Mouse (Mus musculus): Measurements from ENCODE around the gene Cgnl1.

The Cgnl1 gene

GRCm38 (mm10) chr9:71710776-71711175, 60.6 kb downstream of the Cgnl1 start:
- DNase-seq (ENCODE audit: low read depth) = no peak

DNA sequence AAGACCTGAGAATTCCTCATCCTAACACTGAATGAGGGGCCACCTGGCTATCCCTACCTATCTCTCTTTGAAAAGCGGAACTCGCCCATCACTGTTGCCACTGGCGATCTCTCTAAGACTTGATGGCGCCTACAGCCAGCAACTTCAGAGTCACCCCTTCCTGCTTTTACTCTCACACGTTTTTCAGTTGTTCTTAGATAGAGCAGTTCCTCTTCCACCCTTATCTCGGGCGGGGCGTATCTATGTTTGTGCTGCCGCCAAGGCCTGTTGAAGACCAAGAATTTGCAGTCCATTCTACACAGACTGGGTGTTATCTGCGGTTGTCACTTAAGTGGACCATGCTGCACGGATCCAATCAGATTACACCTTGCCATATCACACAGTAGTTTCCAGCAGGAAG, 62.2 kb downstream of the Cgnl1 start:
- DNase-seq (ENCODE audit: low read depth) = no peak

DNA sequence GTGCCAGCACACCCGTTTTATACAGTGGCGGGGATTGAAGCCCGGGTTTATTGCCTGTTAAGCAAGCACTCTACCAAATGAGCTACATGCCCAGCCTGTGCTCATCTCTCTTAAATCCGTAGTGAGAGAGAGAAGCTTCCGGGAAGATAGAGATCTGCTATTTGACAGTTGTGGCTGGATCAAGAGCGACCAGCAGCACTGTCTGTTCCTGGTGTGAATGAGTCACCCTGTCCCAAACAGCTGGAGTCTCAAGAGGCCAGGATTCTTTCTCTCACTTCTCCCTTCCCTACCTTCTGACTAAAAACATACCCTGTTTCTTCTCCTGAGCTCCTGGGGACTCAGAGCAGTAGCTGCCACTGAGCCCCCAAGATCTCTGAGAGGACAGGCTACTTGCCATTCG, 63.4 kb downstream of the Cgnl1 start:
- no peak for DNase-seq (ENCODE audit: low read depth)

DNA sequence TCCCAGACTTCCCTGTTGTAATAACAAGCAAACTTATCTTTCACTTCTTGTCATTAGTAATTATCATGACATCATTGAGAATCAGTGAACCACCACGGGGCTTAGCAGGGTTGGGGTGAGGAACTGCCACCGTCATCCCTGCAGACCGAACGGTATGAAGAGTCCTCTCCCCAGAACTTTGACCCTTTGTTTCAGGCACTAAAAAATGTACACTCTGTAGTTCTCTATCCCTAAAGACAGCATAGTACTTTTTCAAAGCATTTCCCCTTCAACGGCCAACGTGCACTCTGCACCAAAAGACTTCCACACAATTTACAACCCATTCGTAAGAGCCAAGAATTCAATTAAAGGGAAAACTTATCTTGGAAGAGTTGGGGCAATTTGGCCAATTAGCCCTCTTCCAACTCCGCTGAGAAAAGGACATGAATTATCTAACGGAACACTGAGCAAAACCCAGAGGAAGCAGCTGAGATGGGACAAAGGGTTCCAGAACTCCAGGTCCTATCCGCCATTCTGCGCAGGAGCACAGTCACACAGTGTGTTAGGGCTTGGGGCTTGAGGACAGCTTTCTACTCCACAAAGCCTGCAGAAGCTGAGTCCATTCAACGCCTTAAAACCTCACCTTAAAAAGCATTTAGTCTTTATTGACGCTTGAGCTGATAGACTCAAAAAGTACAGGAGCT, 66.9 kb downstream of the Cgnl1 start:
- no peak for DNase-seq (ENCODE audit: low read depth)

DNA sequence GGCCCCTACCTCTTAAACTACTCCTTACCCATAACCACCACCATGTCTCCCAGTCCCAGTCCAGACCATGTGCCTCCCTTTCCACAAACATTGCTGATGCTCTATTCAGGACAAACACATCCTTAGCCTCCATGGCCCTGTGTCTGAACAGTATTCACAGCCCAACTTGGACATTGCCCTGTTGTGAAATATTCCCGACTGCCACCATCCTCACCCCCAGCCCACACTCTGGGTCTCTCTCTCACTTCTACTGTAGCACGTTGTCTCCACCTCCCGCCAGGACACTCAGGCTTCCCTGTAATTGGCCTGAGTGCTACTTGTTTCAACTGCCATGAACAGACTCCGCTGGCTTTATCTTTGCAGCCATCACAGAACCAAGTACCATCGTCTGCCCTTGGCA, 72.3 kb downstream of the Cgnl1 start:
- DNase-seq (ENCODE audit: low read depth) = no peak

- no peak for DNase-seq (ENCODE audit: low read depth)
Measured at GRCm38 (mm10) chr9:71698116-71698515, 73.3 kb downstream of the Cgnl1 start.

GRCm38 (mm10) chr9:71697189-71697588, 74.2 kb downstream of the Cgnl1 start:
- DNase-seq (ENCODE audit: low read depth) = no peak

DNA sequence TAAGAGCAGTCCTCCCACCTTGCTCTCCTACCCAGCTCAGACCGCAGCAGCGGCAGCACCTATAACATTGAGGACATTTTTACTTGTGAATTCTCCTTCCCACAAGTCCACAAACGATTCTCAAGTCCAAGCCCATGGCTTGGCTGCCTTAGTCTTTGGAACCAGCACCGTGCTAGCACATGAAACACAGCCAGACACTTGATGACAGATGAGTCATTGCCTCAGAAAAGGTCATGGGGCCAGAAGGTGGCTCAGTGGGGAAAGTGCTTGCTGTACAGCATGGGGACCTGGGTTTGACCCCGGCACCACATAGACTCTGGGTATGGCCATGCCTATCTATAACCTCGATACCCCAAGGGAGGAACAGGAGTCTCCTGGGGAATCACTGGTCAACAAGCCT, 74.6 kb downstream of the Cgnl1 start:
- DNase-seq (ENCODE audit: low read depth) = peak; percentile 63

DNA sequence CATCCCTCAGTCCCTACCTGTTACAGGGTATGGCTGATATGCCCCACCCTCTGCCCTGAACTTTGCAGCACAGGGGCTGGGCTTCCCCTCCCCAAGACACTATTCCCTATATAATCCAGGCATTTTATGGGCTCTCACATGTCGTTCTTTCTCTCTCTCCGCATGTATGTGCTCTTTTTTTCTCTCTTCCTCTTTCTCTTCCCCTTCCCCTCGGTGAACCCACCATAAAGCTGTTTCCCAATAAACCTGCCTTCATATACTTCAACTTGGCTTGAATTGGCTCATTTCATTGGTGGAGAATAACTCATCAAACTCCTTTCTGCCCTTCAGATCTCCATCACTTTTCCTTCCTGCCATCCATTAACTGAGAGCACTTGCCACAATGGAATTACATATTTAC, 76.3 kb downstream of the Cgnl1 start:
- DNase-seq (ENCODE audit: low read depth) = no peak

DNA sequence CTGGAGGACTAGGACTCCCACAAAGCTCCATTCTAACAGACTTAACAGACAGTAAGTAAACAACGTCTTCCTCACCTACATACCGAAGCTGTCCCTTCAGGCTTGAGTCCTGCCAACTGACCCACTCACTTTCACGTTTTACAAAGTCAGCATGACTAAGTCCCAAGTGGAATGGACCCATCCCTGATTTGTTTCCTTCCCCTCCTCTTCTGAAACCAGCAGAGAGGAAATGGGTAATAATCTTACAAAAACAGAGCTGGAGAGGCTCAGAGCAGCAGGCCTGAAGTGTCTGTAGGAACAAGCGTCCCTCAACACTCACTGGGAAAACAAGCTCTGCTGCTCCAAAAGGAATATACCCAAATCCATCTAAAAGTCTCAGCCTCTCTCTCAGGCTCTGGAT, 77.2 kb downstream of the Cgnl1 start:
- DNase-seq (ENCODE audit: low read depth) = no peak

DNA sequence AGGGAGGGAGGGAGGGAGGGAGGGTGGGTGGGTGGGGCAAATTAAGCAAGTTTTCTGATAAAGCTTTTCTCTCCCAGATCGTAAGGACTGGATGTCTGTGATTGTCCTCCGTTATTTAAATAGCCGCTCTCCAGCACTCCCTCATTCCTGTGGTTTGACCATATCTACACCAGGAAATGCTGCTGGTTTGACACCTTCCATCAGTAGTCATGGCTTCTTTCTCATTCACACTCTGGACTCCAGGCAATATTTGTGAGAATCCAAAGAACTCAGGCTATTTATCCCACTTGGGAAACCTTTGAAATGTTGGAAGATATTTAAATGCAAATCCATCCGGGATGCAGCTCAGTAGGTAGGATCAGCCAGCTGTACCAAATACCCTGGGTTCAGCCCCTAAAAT, 77.6 kb downstream of the Cgnl1 start:
- DNase-seq (ENCODE audit: low read depth) = no peak

GRCm38 (mm10) chr9:71692165-71692564, 79.2 kb downstream of the Cgnl1 start:
- no peak for DNase-seq (ENCODE audit: low read depth)

GRCm38 (mm10) chr9:71689369-71690073, 81.9 kb downstream of the Cgnl1 start:
- no peak for DNase-seq (ENCODE audit: low read depth)

DNA sequence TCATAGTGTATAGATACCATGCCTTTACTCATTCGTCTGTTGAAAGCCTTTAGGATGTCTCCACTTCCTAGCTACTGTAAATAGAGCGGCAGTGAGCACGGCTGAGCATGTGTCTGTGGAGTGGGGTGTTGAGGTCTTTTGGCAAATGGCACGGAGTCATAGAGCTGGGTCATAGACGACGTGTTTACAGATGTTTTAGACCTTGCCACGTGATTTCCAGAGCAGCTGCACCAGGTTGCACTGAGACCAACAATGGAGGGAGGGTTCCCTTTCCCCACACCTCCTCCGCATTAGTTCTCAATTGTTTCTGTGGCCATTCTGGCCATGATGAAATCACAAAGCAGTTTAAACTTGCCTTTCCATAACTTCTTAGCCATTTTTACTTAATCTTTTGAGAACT, 84.9 kb downstream of the Cgnl1 start:
- no peak for DNase-seq (ENCODE audit: low read depth)

- no peak for DNase-seq (ENCODE audit: low read depth)
Measured at GRCm38 (mm10) chr9:71684772-71685171, 86.6 kb downstream of the Cgnl1 start.

DNA sequence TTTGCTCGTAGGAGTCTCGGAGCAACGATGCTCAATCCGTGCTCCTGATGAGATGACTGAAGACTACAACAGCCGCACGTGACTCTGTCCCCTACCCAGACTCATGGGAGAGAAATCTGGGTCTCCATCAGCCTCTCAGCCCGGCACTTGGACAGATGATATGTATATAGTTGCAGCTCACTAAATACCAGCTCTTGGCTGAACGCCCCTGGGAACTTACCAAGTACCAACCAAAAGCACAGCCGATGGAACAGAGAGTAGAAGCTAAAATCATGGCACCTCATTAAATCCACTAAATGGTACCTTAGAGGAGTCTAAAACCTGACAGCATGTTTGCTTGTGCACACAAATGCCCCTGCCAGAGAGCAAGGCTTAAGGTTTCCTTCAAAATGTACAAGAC, 91.0 kb downstream of the Cgnl1 start:
- DNase-seq (ENCODE audit: low read depth) = no peak

GRCm38 (mm10) chr9:71679103-71679815, 92.1 kb downstream of the Cgnl1 start:
- peak; percentile 86 for DNase-seq (ENCODE audit: low read depth)

DNA sequence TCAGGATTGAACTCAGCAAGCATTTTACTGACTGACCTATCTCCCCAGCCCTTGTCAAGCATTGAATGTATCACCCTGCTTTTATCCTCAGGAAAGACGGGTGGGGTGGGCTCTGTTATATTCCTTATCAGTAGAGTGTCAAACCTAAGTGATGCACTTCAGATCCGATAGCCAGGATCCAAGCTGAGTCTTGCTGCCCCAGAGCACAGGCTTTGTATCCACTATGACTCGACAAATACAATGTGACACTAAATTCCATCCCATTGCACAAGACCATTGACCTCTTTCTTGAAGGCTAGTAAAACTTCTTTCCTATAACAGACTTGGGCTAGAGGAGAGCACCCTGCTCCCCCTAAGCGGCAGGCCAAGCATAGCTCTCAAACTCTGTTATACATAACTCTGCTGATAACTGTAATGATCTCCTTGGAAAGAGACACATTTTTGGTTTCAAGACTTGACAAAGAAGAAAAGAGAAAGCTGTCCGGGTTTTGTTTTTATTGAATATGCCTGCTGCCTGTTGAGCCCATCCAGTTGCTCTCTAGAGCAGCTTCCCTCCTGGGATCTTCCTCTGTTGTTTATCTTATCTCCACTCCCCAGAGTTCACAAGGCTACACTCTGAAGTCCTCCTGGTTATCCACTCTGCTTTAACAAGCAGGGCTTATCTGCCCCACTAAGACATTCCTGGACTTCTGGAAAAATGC, 94.3 kb downstream of the Cgnl1 start:
- DNase-seq (ENCODE audit: low read depth) = no peak

- DNase-seq (ENCODE audit: low read depth) = no peak
Measured at GRCm38 (mm10) chr9:71675799-71676414, 95.5 kb downstream of the Cgnl1 start.

- no peak for DNase-seq (ENCODE audit: low read depth)
Measured at GRCm38 (mm10) chr9:71675216-71675615, 96.2 kb downstream of the Cgnl1 start.

DNA sequence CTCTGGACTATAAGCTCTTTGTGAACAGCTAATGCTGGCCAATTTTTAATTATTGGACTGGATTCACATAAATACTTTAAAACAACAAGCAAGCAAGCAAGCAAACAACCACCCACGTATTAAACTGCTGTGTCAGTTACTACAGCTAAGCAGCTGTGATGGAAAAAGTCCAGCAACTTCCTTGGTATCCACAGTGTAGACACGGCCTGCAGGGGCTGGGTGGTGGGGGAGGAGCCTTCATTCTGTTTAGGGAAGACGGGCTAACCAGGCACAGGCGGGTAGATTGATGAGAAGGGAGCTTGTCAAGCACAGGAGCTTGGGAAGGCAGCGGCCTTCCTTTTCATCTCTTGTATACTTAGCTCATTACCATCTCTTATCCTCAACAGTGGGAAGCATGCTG, 96.9 kb downstream of the Cgnl1 start:
- DNase-seq (ENCODE audit: low read depth) = no peak

- DNase-seq (ENCODE audit: low read depth) = no peak
Measured at GRCm38 (mm10) chr9:71672495-71672894, 98.9 kb downstream of the Cgnl1 start.

All from fibroblast of lung, adult 2 months (primary cell).